Mouse (Mus musculus) liver, postnatal 0 days (tissue): ENCODE data around the gene Camta1. TPM values are rescaled to one million over a fixed set of nuclear protein-coding genes. Genes with fewer than 3 reads are reported as not detected.

Source experiments
- ATAC-seq: fragments of 200-750 bp; cut with Nextera tagmentation; 2 replicates; pipeline ENCODE4 v1.8.0; 2017; ENCODE audit warnings: mild to moderate bottlenecking, moderate library complexity
- DNase-seq: peaks from one replicate; pipeline ENCODE4 v3.0.0-alpha.2; 2016
- H3K27ac ChIP-seq: fragments of 300-500 bp; sonication (generic); 2 replicates; pipeline ENCODE4 v1.5.1; 2014; ENCODE audit warnings: antibody characterized with exemption, moderate library complexity, mild to moderate bottlenecking, low read depth
- H3K27me3 ChIP-seq: fragments of 300-500 bp; sonication (generic); 2 replicates; pipeline ENCODE4 v1.6.1; 2014; ENCODE audit warnings: low read length, control low read depth, mixed read lengths; ENCODE audit not compliant: insufficient read depth
- H3K36me3 ChIP-seq: fragments of 300-500 bp; sonication (generic); replicated peaks from 2 replicates; pipeline ENCODE4 v1.6.1; 2014; ENCODE audit warnings: mild to moderate bottlenecking, control low read depth, low read length, moderate library complexity, mixed read lengths; ENCODE audit not compliant: insufficient read depth
- H3K4me1 ChIP-seq: fragments of 300-500 bp; sonication (generic); 2 replicates; pipeline ENCODE4 v1.6.1; 2014; ENCODE audit warnings: antibody characterized with exemption, mild to moderate bottlenecking, control low read depth; ENCODE audit not compliant: insufficient read depth
- H3K4me2 ChIP-seq: fragments of 300-500 bp; sonication (generic); 2 replicates; pipeline ENCODE4 v1.6.1; 2014; ENCODE audit warnings: low read depth, mild to moderate bottlenecking, low read length, moderate library complexity, mixed read lengths
- H3K4me3 ChIP-seq: fragments of 300-500 bp; sonication (generic); 2 replicates; pipeline ENCODE4 v1.5.1; 2014; ENCODE audit warnings: low read depth, low read length
- H3K9ac ChIP-seq: fragments of 300-500 bp; sonication (generic); replicated peaks from 2 replicates; pipeline ENCODE4 v1.6.1; 2014; ENCODE audit warnings: mild to moderate bottlenecking, moderate library complexity
- H3K9me3 ChIP-seq: fragments of 300-500 bp; sonication (generic); 2 replicates; pipeline ENCODE4 v1.6.1; 2016; ENCODE audit warnings: mild to moderate bottlenecking, control low read depth, low read length, mixed read lengths
- CTCF ChIP-seq: sonication (generic); IDR thresholded peaks from 2 replicates; pipeline ENCODE4 v1.5.1; 2016; ENCODE audit warnings: antibody characterized with exemption, low read depth
- EP300 ChIP-seq: IDR thresholded peaks from 2 replicates; pipeline ENCODE4 v1.6.1; 2016; ENCODE audit warnings: antibody characterized with exemption, low read depth, mild to moderate bottlenecking
- WGBS: fragments of 180-500 bp; shearing (Covaris S2); extraction: QIAGEN DNeasy Blood & Tissue Kit; methylation state at CpG from one replicate; pipeline ENCODE4 v1.1.7; 2014; ENCODE audit not compliant: insufficient replicate concordance; 5-methylcytosine and 5-hydroxymethylcytosine counted together
- polyA plus RNA-seq: library from polyadenylated mRNA; unstranded; fragments of >200 nt; fragmentation: Nextera tagmentation; extraction: Ambion mirVana; gene quantifications from 2 replicates; pipeline ENCODE4 v1.2.1, GENCODE M21; 2015

The Camta1 gene
- polyA plus RNA-seq, 1 experiment from 2014 or later = 48.3 TPM

DNA sequence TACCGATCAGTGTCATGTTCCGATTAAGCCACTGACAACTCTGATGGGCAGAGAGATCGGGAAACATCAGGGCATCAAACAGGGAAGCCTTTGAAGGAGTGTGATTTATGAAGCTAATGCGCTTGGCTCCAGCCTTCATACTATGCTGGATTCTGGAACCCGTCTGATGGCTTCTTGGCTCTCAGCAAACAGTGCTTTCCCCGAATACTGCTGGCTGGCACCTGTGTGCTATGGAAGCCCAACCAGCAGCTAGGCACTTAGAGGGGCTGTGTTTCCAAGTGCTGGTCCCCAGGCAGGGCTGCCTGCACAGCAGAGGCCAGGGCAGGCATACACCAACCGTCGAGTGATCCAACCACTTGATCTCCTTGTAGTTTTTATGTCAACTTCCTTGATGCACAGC, 701.2 kb downstream of the Camta1 start:
- H3K4me2 ChIP-seq = no peak overlapping the region
- no peak overlapping the region for H3K4me3 ChIP-seq
- no peak overlapping the region for H3K27ac ChIP-seq
- H3K27me3 ChIP-seq = peaks cover 11% of the 10 kb centered on the region; the same call in 1 of the 2 replicates
- no peak for DNase-seq
- H3K4me1 ChIP-seq = no peaks in the 10 kb centered on the region
- WGBS = 67% methylated on average over 8 of the region's 8 CpGs
- H3K9me3 ChIP-seq = no peaks in the 10 kb centered on the region
- H3K36me3 ChIP-seq = no peaks in the 10 kb centered on the region
- ATAC-seq = no peak
- TF ChIP-seq CTCF (no peak), EP300 (no peak)
- no peak overlapping the region for H3K9ac ChIP-seq

DNA sequence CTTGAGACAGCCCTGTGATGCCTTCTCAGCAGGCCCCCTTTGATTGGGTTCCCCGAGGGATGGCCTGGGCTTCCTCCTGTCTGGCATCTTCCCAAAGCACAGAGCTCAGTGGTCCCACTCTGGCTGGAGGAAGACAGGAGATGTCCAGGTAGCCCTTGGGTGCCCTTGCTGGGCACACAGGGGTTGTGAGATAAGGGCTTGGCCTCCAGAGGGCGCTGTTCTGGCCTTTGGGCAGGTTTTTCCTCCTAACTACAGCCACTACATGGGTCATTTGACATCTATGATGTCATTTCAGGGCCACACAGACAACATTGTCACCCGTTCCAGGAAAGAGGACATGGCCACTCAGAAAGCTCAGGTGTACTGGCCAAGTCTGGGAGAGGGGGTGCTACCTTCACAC, 703.4 kb downstream of the Camta1 start:
- no peak for ATAC-seq
- Histone ChIP-seq H3K4me2 (no peak overlapping the region), H3K4me3 (no peak overlapping the region), H3K36me3 (no peaks in the 10 kb centered on the region), H3K9me3 (no peaks in the 10 kb centered on the region), H3K27ac (no peak overlapping the region), H3K27me3 (peaks cover 11% of the 10 kb centered on the region; the same call in 1 of the 2 replicates), H3K9ac (no peak overlapping the region), H3K4me1 (no peaks in the 10 kb centered on the region)
- DNase-seq = no peak
- peak; percentile 40 for TF ChIP-seq CTCF
- TF ChIP-seq EP300 = no peak
- WGBS = 45% methylated on average over 3 of the region's 3 CpGs

DNA sequence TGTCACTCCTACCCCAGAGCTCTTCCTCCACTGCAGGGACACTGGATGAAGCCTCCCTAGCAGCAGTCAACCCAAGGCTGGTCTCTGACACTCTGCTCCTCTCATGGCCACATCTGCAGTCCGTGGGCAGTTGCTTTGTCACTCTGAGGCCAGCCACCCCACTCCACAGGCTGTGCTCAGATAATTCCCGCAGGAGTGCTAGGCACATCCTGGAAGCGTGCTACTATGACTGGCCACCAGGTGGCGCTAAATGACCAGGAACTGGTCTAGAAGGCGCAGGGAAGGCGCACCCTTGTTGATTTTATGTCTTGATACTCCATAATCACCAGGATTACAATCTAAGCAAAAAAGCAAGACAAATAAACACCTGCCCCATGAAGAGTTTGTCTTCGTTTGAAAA, 704.8 kb downstream of the Camta1 start:
- TF ChIP-seq EP300 (no peak), CTCF (peak; percentile 91)
- H3K4me2 ChIP-seq = no peak overlapping the region
- H3K9me3 ChIP-seq = no peaks in the 10 kb centered on the region
- H3K27me3 ChIP-seq = peaks cover 7% of the 10 kb centered on the region; the same call in 1 of the 2 replicates
- 3% methylated on average over 7 of the region's 7 CpGs for WGBS
- DNase-seq (peak; percentile 79), ATAC-seq (no peak)
- H3K27ac ChIP-seq = no peak overlapping the region
- no peaks in the 10 kb centered on the region for H3K4me1 ChIP-seq
- no peaks in the 10 kb centered on the region for H3K36me3 ChIP-seq
- H3K4me3 ChIP-seq = no peak overlapping the region
- no peak overlapping the region for H3K9ac ChIP-seq

DNA sequence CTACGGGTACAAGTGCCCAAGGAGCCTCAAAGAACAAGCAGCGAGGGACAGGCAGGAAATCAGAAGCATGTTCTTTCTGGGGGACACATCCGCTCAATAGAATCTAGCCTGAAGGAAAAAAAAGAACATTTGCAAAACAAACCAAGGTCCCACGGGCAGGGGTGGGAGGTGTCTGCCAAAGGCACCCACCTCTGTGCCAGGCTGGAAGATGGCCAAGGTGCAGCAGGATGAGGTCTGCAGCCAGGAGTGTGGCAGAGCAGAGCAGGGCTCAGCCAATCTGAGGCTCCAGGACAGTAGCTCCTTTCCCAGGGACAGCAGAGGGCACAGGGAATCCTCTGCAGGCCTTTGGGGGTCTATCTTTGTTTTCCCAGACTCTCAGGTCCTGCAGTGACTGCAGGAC, 706.1 kb downstream of the Camta1 start:
- ATAC-seq (no peak), DNase-seq (no peak)
- Histone ChIP-seq H3K36me3 (no peaks in the 10 kb centered on the region), H3K9me3 (no peaks in the 10 kb centered on the region), H3K27me3 (peaks cover 7% of the 10 kb centered on the region; the same call in 1 of the 2 replicates), H3K4me3 (no peak overlapping the region), H3K9ac (no peak overlapping the region), H3K4me2 (no peak overlapping the region), H3K27ac (no peak overlapping the region), H3K4me1 (no peaks in the 10 kb centered on the region)
- WGBS = 60% methylated on average over 4 of the region's 4 CpGs
- TF ChIP-seq EP300 = no peak
- TF ChIP-seq CTCF = no peak

DNA sequence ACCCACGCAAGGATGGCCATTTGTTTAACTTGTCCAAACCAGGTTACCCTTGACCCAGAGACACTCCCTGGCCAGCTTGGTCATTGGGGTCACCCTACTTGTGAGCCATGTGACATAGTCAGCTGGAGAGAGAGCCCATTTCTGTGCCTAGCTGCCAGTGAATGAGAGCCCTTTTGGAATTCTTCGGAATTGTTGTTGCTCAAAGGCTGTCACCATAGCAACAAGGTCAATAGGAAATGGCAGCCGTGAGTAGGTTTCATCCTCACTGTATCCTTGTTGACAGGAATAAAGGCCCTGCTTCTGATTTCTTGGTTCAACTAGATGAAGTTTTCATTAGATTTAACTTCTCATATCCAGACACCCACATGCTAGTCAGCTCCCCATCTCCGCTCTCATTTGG, 707.4 kb downstream of the Camta1 start:
- 43% methylated on average over 4 of the region's 4 CpGs for WGBS
- Histone ChIP-seq H3K27ac (no peak overlapping the region), H3K9ac (no peak overlapping the region), H3K9me3 (no peaks in the 10 kb centered on the region), H3K4me1 (no peaks in the 10 kb centered on the region), H3K36me3 (no peaks in the 10 kb centered on the region), H3K27me3 (peaks cover 7% of the 10 kb centered on the region; the same call in 1 of the 2 replicates), H3K4me3 (no peak overlapping the region), H3K4me2 (no peak overlapping the region)
- no peak for ATAC-seq
- TF ChIP-seq EP300 (no peak), CTCF (no peak)
- no peak for DNase-seq

DNA sequence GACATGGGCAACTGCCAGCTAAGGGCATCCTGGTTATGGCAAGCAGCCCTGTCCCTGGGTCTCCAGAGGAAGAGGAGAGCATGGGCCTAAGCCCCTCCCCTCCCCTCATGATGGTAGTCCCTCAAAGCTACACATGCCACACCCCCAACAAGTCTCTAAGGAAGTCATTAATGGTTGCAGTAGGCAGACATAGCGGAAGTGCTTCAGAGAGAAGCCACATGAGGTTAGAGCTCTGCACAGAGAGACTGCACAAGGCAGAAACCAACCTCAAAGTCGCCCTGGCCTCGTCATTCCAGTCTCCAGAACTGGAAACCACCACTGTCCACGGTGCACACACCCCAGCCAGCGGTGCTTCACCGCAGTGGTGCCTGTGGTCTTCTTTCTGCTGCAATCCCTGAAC, 709.7 kb downstream of the Camta1 start:
- Histone ChIP-seq H3K4me1 (no peaks in the 10 kb centered on the region), H3K36me3 (no peaks in the 10 kb centered on the region), H3K9ac (no peak overlapping the region), H3K4me3 (no peak overlapping the region), H3K27ac (no peak overlapping the region), H3K9me3 (no peaks in the 10 kb centered on the region), H3K4me2 (no peak overlapping the region), H3K27me3 (0 out of 2 replicates have a peak, but pooled peaks cover 2% of the 10 kb centered on the region)
- 32% methylated on average over 6 of the region's 6 CpGs for WGBS
- DNase-seq (no peak), ATAC-seq (no peak)
- TF ChIP-seq CTCF (no peak), EP300 (no peak)

DNA sequence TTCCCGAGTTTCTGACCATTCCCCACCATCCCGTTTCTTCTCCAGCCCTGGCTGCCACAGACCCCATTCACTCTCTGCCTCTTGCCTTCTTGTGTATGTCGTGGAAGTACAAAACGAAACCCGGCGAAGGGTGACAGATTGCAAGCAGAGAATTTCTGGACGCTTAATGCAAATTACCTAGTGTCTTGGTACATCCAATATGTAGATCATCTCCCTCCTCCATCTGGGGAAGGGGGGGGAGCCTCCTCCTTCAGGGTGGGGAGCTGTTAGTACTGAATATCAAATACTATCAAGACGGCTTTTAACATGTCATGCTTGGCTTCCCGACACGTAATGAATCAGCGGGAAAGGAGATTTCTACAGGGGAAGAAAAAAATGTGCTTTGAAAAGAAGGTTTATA, 710.8 kb downstream of the Camta1 start:
- ATAC-seq = no peak
- no peaks in the 10 kb centered on the region for H3K36me3 ChIP-seq
- WGBS = 76% methylated on average over 11 of the region's 11 CpGs
- DNase-seq = no peak
- H3K4me2 ChIP-seq = no peak overlapping the region
- no peak overlapping the region for H3K27ac ChIP-seq
- H3K4me3 ChIP-seq = no peak overlapping the region
- H3K4me1 ChIP-seq = no peaks in the 10 kb centered on the region
- TF ChIP-seq CTCF (no peak), EP300 (no peak)
- no peaks in the 10 kb centered on the region for H3K27me3 ChIP-seq
- H3K9me3 ChIP-seq = no peaks in the 10 kb centered on the region
- no peak overlapping the region for H3K9ac ChIP-seq
